Mouse (Mus musculus): Measurements from ENCODE around the gene Usp25. TPM values are rescaled to one million over a fixed set of nuclear protein-coding genes. Genes with fewer than 3 reads are reported as not detected.

The Usp25 gene
- polyA plus RNA-seq, 1 experiment: not detected

GRCm38 (mm10) chr16:77150884-77151283 lies 137.4 kb downstream of the Usp25 start:
- 61% methylated on average over 4 of the region's 4 CpGs for WGBS

GRCm38 (mm10) chr16:77152288-77152687 lies 138.8 kb downstream of the Usp25 start:
- H3K4me1 ChIP-seq (ENCODE audit: control insufficient read depth, insufficient read depth, low read length): no peaks in the 10 kb centered on the region
- TF ChIP-seq POLR2A (IDR thresholded peaks at IDR 0.05; ENCODE audit: insufficient read depth, low read depth, low read length) (no peak), CTCF (IDR thresholded peaks at IDR 0.05; ENCODE audit: insufficient read depth, low read depth, low read length) (no peak)
- no peak overlapping the region for H3K27ac ChIP-seq (ENCODE audit: insufficient read depth, low read depth, low read length)
- no peak overlapping the region for H3K4me3 ChIP-seq (ENCODE audit: insufficient read depth, low read depth, low read length)
- 74% methylated on average over 1 of the region's 1 CpGs for WGBS

More at GRCm38 (mm10) chr16:77150884-77151283, 137.4 kb downstream of the Usp25 start:
- Histone ChIP-seq H3K4me1 (ENCODE audit: control insufficient read depth, insufficient read depth, low read length) (no peaks in the 10 kb centered on the region), H3K4me3 (ENCODE audit: insufficient read depth, low read depth, low read length) (no peak overlapping the region), H3K27ac (ENCODE audit: insufficient read depth, low read depth, low read length) (no peak overlapping the region)
- TF ChIP-seq POLR2A (IDR thresholded peaks at IDR 0.05; ENCODE audit: insufficient read depth, low read depth, low read length) (no peak), CTCF (IDR thresholded peaks at IDR 0.05; ENCODE audit: insufficient read depth, low read depth, low read length) (no peak)

- H3K4me3 ChIP-seq (ENCODE audit: insufficient read depth, low read depth, low read length): no peak overlapping the region
- no peaks in the 10 kb centered on the region for H3K4me1 ChIP-seq (ENCODE audit: control insufficient read depth, insufficient read depth, low read length)
- no peak overlapping the region for H3K27ac ChIP-seq (ENCODE audit: insufficient read depth, low read depth, low read length)
- WGBS: 81% methylated on average over 1 of the region's 1 CpGs
- TF ChIP-seq CTCF (IDR thresholded peaks at IDR 0.05; ENCODE audit: insufficient read depth, low read depth, low read length) (no peak), POLR2A (IDR thresholded peaks at IDR 0.05; ENCODE audit: insufficient read depth, low read depth, low read length) (no peak)
Observed at GRCm38 (mm10) chr16:77153216-77153715, 139.8 kb downstream of the Usp25 start.

GRCm38 (mm10) chr16:77153815-77154214 lies 140.3 kb downstream of the Usp25 start:
- WGBS: 73% methylated on average over 2 of the region's 2 CpGs
- TF ChIP-seq POLR2A (IDR thresholded peaks at IDR 0.05; ENCODE audit: insufficient read depth, low read depth, low read length) (no peak), CTCF (IDR thresholded peaks at IDR 0.05; ENCODE audit: insufficient read depth, low read depth, low read length) (no peak)

GRCm38 (mm10) chr16:77154831-77155230 lies 141.3 kb downstream of the Usp25 start:
- 94% methylated on average over 1 of the region's 1 CpGs for WGBS
- Histone ChIP-seq H3K27ac (ENCODE audit: insufficient read depth, low read depth, low read length) (no peak overlapping the region), H3K4me3 (ENCODE audit: insufficient read depth, low read depth, low read length) (no peak overlapping the region), H3K4me1 (ENCODE audit: control insufficient read depth, insufficient read depth, low read length) (no peaks in the 10 kb centered on the region)
- TF ChIP-seq POLR2A (IDR thresholded peaks at IDR 0.05; ENCODE audit: insufficient read depth, low read depth, low read length) (no peak), CTCF (IDR thresholded peaks at IDR 0.05; ENCODE audit: insufficient read depth, low read depth, low read length) (no peak)

More at GRCm38 (mm10) chr16:77153815-77154214, 140.3 kb downstream of the Usp25 start:
- no peak overlapping the region for H3K27ac ChIP-seq (ENCODE audit: insufficient read depth, low read depth, low read length)
- no peak overlapping the region for H3K4me3 ChIP-seq (ENCODE audit: insufficient read depth, low read depth, low read length)
- H3K4me1 ChIP-seq (ENCODE audit: control insufficient read depth, insufficient read depth, low read length): no peaks in the 10 kb centered on the region
